Mouse (Mus musculus) neural tube, embryonic 15.5 days (tissue): ENCODE data around the gene Ccl2. TPM values are rescaled to one million over a fixed set of nuclear protein-coding genes. Genes with fewer than 3 reads are reported as not detected.
A peak's percentile ranks its signal among the peaks of the same experiment; 100 is the strongest.

ENCODE experiments used
- ATAC-seq: fragments of 200-750 bp; cut with Nextera tagmentation; 2 replicates; pipeline ENCODE4 v1.8.0; 2017; ENCODE audit warnings: mild to moderate bottlenecking, moderate TSS enrichment, moderate library complexity; ENCODE audit not compliant: low FRiP score
- H3K27ac ChIP-seq: fragments of 300-500 bp; sonication (generic); replicated peaks from 2 replicates; pipeline ENCODE4 v1.5.1; 2015; ENCODE audit warnings: mild to moderate bottlenecking, inconsistent platforms
- H3K27me3 ChIP-seq: fragments of 300-500 bp; sonication (generic); replicated peaks from 2 replicates; pipeline ENCODE4 v1.6.1; 2015; ENCODE audit warnings: inconsistent platforms
- H3K36me3 ChIP-seq: fragments of 300-500 bp; sonication (generic); 2 replicates; pipeline ENCODE4 v1.6.1; 2015; ENCODE audit warnings: inconsistent platforms
- H3K4me1 ChIP-seq: fragments of 300-500 bp; sonication (generic); 2 replicates; pipeline ENCODE4 v1.6.1; 2015; ENCODE audit warnings: inconsistent platforms
- H3K4me2 ChIP-seq: fragments of 300-500 bp; sonication (generic); 2 replicates; pipeline ENCODE4 v1.6.1; 2015; ENCODE audit warnings: inconsistent platforms, mild to moderate bottlenecking, moderate library complexity
- H3K4me3 ChIP-seq: fragments of 300-500 bp; sonication (generic); replicated peaks from 2 replicates; pipeline ENCODE4 v1.5.1; 2015; ENCODE audit warnings: mild to moderate bottlenecking, inconsistent platforms
- H3K9ac ChIP-seq: fragments of 300-500 bp; sonication (generic); replicated peaks from 2 replicates; pipeline ENCODE4 v1.6.1; 2015; ENCODE audit warnings: mild to moderate bottlenecking, inconsistent platforms
- H3K9me3 ChIP-seq: fragments of 300-500 bp; sonication (generic); replicated peaks from 2 replicates; pipeline ENCODE4 v1.6.1; 2016; ENCODE audit warnings: inconsistent platforms
- WGBS: fragments of 180-500 bp; shearing (Covaris S2); methylation state at CpG from one replicate; pipeline ENCODE4 v1.1.7; 2015; ENCODE audit warnings: mixed read lengths; 5-methylcytosine and 5-hydroxymethylcytosine counted together
- polyA plus RNA-seq: library from polyadenylated mRNA; unstranded; fragments of >200 nt; fragmentation: Nextera tagmentation; extraction: Ambion mirVana; gene quantifications from 2 replicates; pipeline ENCODE4 v1.2.1, GENCODE M21; 2015

Gene Ccl2
- polyA plus RNA-seq, 1 experiment from 2014 or later, result 1.6 TPM

DNA sequence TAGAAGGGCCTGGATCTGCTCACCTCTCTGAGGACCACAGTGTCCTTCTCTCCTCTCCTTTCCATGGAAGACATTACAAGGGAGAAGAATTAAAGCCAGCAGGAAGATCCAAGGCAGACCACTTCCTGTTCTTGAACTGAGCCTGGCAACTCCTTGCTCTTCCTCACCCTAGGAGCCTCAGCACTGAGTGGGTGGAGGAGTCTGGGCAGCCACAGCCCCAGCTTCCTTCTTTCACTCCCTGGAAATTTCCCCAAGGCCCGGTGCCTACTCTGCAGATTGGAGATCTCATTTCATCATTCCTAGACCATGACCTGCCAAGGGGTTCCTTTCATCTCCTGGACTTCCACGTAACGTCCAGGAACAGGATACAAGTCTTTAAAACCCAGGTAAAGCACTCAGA is 37.6 kb downstream of the Ccl2 start:
- H3K9ac ChIP-seq, result no peak overlapping the region
- no peak for ATAC-seq
- H3K36me3 ChIP-seq, result no peaks in the 10 kb centered on the region
- no peaks in the 10 kb centered on the region for H3K27me3 ChIP-seq
- H3K4me3 ChIP-seq, result no peak overlapping the region
- no peaks in the 10 kb centered on the region for H3K9me3 ChIP-seq
- no peaks in the 10 kb centered on the region for H3K4me1 ChIP-seq
- 81% methylated on average over 3 of the region's 3 CpGs for WGBS
- no peak overlapping the region for H3K4me2 ChIP-seq
- no peak overlapping the region for H3K27ac ChIP-seq

DNA sequence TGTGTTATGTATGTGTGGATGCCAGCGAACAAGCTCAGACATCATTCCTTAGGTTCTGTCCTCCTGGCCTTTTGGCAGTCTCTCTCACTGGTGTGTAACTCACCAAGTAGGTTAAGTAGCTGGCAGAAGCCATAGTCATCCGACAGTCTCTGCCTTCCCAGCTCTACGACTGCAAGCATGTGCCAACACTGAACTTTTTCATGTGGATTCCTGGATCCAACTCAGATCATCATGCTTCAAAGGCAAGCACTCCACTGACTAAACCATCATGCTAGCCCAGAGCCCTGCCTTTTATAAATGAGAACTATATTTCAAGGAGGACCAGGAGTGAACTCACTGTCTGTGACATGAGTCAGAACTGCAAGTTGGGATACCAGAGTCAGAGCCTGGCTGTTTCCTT is 38.3 kb downstream of the Ccl2 start:
- no peak for ATAC-seq
- Histone ChIP-seq H3K4me1 (no peaks in the 10 kb centered on the region), H3K9ac (no peak overlapping the region), H3K27ac (no peak overlapping the region), H3K4me3 (no peak overlapping the region), H3K4me2 (no peak overlapping the region), H3K36me3 (no peaks in the 10 kb centered on the region), H3K27me3 (no peaks in the 10 kb centered on the region), H3K9me3 (no peaks in the 10 kb centered on the region)
- WGBS, result 86% methylated on average over 3 of the region's 3 CpGs

DNA sequence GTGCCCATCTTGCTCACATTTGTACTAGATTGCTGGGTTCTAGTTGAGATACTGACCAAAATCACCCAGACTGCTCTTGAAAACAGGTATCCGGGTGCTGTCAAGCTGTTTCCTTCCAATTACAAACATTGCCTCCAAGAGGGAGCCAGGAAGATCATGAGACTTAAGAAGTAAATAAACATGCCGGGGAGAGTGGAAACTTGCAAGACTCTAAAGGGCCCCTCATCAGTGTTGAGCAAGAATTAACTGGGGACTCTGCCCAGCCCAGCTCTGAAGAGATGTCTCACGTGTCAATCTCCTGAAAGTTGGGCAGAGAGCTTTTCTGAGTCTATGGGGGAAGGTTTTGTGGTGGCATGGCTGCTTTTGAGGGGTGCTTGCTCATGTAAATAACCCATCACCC is 41.7 kb downstream of the Ccl2 start:
- 88% methylated on average over 3 of the region's 3 CpGs for WGBS
- Histone ChIP-seq H3K4me3 (no peak overlapping the region), H3K4me1 (no peaks in the 10 kb centered on the region), H3K9ac (no peak overlapping the region), H3K27ac (no peak overlapping the region), H3K9me3 (no peaks in the 10 kb centered on the region), H3K36me3 (no peaks in the 10 kb centered on the region), H3K4me2 (no peak overlapping the region), H3K27me3 (no peaks in the 10 kb centered on the region)
- no peak for ATAC-seq

DNA sequence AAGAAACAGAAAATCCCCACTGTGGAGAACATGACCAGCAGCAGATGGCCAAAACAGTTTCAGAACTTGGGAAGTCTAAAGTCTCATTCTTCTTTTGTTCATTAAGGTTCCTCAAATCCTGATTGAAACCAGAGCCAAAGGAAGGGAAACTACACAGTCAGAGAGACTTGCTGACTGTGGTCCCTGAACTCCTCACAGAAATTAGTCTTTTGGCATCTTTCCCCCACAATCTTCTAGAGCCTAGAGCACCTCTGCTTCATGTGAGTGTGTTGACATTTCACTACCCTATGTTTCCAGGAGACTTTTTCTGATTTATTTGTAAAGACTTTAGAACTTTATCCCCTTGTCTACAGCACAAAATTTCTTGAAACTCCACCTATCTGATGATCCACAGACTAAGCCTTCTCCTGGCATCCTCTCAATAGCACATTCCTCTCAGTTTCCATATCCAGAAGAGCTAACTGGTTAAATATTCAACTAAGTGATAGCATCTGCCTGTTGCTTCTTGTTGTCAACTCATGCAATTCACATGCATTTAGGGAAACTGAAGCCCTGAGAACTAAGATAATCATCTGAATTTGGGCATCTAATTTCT is 42.9 kb downstream of the Ccl2 start:
- no peak overlapping the region for H3K4me3 ChIP-seq
- H3K4me2 ChIP-seq, result no peak overlapping the region
- H3K9ac ChIP-seq, result no peak overlapping the region
- H3K27ac ChIP-seq, result no peak overlapping the region
- no peaks in the 10 kb centered on the region for H3K36me3 ChIP-seq
- H3K27me3 ChIP-seq, result no peaks in the 10 kb centered on the region
- no peak for ATAC-seq
- no peaks in the 10 kb centered on the region for H3K9me3 ChIP-seq
- no peaks in the 10 kb centered on the region for H3K4me1 ChIP-seq

DNA sequence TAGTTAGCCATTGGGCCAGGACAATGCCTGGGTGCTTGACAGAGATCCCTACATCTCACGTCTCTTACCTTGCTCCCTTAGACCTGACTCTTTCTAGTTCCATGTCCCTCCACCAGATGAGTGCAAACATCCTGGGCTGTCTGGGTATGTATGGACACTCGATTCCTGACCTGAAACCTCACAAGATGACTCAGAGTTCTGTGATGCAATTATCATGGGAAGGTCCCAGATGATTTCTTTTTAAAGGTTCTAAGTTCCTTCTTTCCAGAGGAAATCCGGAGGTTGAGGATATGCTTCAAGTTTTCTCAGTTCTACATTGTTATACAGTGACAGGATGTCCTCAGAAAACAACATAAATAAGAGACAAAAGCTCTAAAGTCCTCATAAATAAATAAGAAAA is 45.5 kb downstream of the Ccl2 start:
- H3K36me3 ChIP-seq, result no peaks in the 10 kb centered on the region
- no peak overlapping the region for H3K4me2 ChIP-seq
- ATAC-seq, result no peak
- no peaks in the 10 kb centered on the region for H3K9me3 ChIP-seq
- no peaks in the 10 kb centered on the region for H3K27me3 ChIP-seq
- H3K27ac ChIP-seq, result no peak overlapping the region
- H3K4me3 ChIP-seq, result no peak overlapping the region
- H3K4me1 ChIP-seq, result no peaks in the 10 kb centered on the region
- WGBS, result 89% methylated on average over 3 of the region's 3 CpGs
- H3K9ac ChIP-seq, result no peak overlapping the region

DNA sequence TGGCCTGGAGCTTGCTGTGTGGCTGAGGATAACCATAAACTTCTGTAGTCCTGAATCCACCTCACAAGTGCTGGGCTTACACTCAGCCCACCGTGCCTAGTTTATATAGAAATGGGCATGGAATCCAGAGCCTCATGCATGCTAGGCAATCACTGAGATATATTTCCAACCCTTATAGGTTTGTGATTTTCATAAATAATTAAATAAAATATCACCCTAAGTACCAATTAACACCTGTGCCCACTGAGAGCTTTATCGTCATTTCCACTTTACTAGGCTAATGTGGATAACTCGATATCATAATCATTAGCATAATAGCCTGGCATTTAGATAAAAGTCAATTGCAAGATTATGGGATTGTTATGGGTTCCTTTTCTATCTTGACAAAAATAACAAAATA is 49.0 kb downstream of the Ccl2 start:
- peak; percentile 65 for ATAC-seq
- no peak overlapping the region for H3K4me3 ChIP-seq
- no peak overlapping the region for H3K9ac ChIP-seq
- no peaks in the 10 kb centered on the region for H3K36me3 ChIP-seq
- no peak overlapping the region for H3K27ac ChIP-seq
- no peak overlapping the region for H3K4me2 ChIP-seq
- H3K27me3 ChIP-seq, result no peaks in the 10 kb centered on the region
- H3K9me3 ChIP-seq, result no peaks in the 10 kb centered on the region
- 53% methylated on average over 3 of the region's 3 CpGs for WGBS
- H3K4me1 ChIP-seq, result no peaks in the 10 kb centered on the region

Other genes starting within 250 kb of the Ccl2 start
- gene 5530401A14Rik, start 174.9 kb upstream of the Ccl2 start, polyA plus RNA-seq, result 1.2 TPM in 2 replicates
- gene Asic2, start 67.1 kb upstream of the Ccl2 start, polyA plus RNA-seq, result 19.2 and 21.3 TPM in 2 replicates
- not detected in 2 replicates for gene Gm17268, start 3.0 kb downstream of the Ccl2 start, polyA plus RNA-seq
- 1.3 and 2.5 TPM in 2 replicates for gene Ccl7, start 10.1 kb downstream of the Ccl2 start, polyA plus RNA-seq
- 0.47 and 3.9 TPM in 2 replicates for gene Ccl11, start 22.3 kb downstream of the Ccl2 start, polyA plus RNA-seq
- 3.3 and 5.3 TPM in 2 replicates for gene Ccl12, start 66.3 kb downstream of the Ccl2 start, polyA plus RNA-seq
- gene Ccl8, start 79.6 kb downstream of the Ccl2 start, polyA plus RNA-seq, result 0.40 TPM in 1 of 2 replicates, not detected in the other